Mouse (Mus musculus) small intestine, adult 10 weeks (tissue): Measurements from ENCODE around the gene Gm21103. TPM values are rescaled to one million over a fixed set of nuclear protein-coding genes. Genes with fewer than 3 reads are reported as not detected.

Experiments
- polyA plus RNA-seq: library from polyadenylated mRNA; stranded (reverse); fragments of 350-450 nt; fragmentation: Illumina TruSeq; extraction: RNeasy Lipid Tissue Mini Kit (QIAGEN cat#74804); gene quantifications from one replicate; pipeline ENCODE4 v1.2.3, GENCODE M21; 2014; ENCODE audit warnings: low replicate concordance

Gene Gm21103
- not detected for polyA plus RNA-seq

GRCm38 (mm10) chr14:6304743-6305142, at the start of gene Gm21103:
Gene Gm21103 (minus strand): TSS chr14:6304843.

GRCm38 (mm10) chr14:6343578-6343977, 38.9 kb upstream of the Gm21103 start, which contains the start of gene Gm3618:
Gene Gm3618 (minus strand): TSS chr14:6343678.

GRCm38 (mm10) chr14:6286931-6287715, 17.5 kb downstream of the Gm21103 start, which contains the start of gene Gm3411:
Gene Gm3411 (minus strand): TSS chr14:6287250.

Other genes with a start within 250 kb of the Gm21103 start
- not detected for gene Gm6337, start 246.6 kb downstream of the Gm21103 start, polyA plus RNA-seq
- 0.56 TPM for gene Gm8206, start 210.9 kb downstream of the Gm21103 start, polyA plus RNA-seq
- gene Gm3468, start 196.2 kb downstream of the Gm21103 start, polyA plus RNA-seq = 1.6 TPM
- not detected for gene Gm3476, start 179.0 kb downstream of the Gm21103 start, polyA plus RNA-seq
- gene Gm21560, start 85.6 kb downstream of the Gm21103 start, polyA plus RNA-seq = not detected
- 6.5 TPM for gene Gm3411, start 17.6 kb downstream of the Gm21103 start, polyA plus RNA-seq
- not detected for gene Gm3618, start 38.8 kb upstream of the Gm21103 start, polyA plus RNA-seq
- gene Gm16440, start 85.5 kb upstream of the Gm21103 start, polyA plus RNA-seq = not detected
- gene Gm3591, start 107.6 kb upstream of the Gm21103 start, polyA plus RNA-seq = 0.63 TPM
- gene Gm3594, start 139.8 kb upstream of the Gm21103 start, polyA plus RNA-seq = not detected
- not detected for gene Gm8356, start 232.4 kb upstream of the Gm21103 start, polyA plus RNA-seq